Mouse (Mus musculus) large intestine, adult 2 months (tissue): Measurements from ENCODE around the gene Tnrc6a. TPM values are rescaled to one million over a fixed set of nuclear protein-coding genes. Genes with fewer than 3 reads are reported as not detected.

Source experiments
- DNase-seq: peaks from one replicate; pipeline ENCODE4 v3.0.0-alpha.2; 2012; ENCODE audit warnings: low read depth, low spot score
- WGBS: fragments of 180-500 bp; shearing (Covaris S2); methylation state at CpG from one replicate; pipeline ENCODE4 v1.1.7; 2018; 5-methylcytosine and 5-hydroxymethylcytosine counted together
- polyA plus RNA-seq: library from polyadenylated mRNA; depleted of rRNA; stranded (reverse); fragments of >200 nt; gene quantifications from 2 replicates; pipeline ENCODE4 v1.2.3, GENCODE M21; 2012

Tnrc6a gene
- polyA plus RNA-seq, 1 experiment: 20.0 TPM

- no peak for DNase-seq
- 88% methylated on average over 7 of the region's 7 CpGs for WGBS
Measured at GRCm38 (mm10) chr7:123120516-123120915, 3.2 kb upstream of the Tnrc6a start.

GRCm38 (mm10) chr7:123124299-123124716, 623 bp downstream of the Tnrc6a start:
- DNase-seq: no peak
- WGBS: 1% methylated on average over 37 of the region's 45 CpGs

GRCm38 (mm10) chr7:123124735-123125181, 1.1 kb downstream of the Tnrc6a start:
- DNase-seq: no peak
- under 1% methylated on average over 16 of the region's 16 CpGs for WGBS

- no peak for DNase-seq
- 43% methylated on average over 4 of the region's 4 CpGs for whole genome bisulfite sequencing
Measured at GRCm38 (mm10) chr7:123126056-123126455, 2.4 kb downstream of the Tnrc6a start.

GRCm38 (mm10) chr7:123127301-123127700, 3.6 kb downstream of the Tnrc6a start:
- DNase-seq: no peak
- 40% methylated on average over 1 of the region's 1 CpGs for WGBS

GRCm38 (mm10) chr7:123127981-123128380, 4.3 kb downstream of the Tnrc6a start:
- WGBS: 8% methylated on average over 1 of the region's 1 CpGs
- DNase-seq: no peak

- 59% methylated on average over 2 of the region's 2 CpGs for WGBS
- DNase-seq: no peak
Measured at GRCm38 (mm10) chr7:123129061-123129460, 5.4 kb downstream of the Tnrc6a start.

GRCm38 (mm10) chr7:123130198-123130597, 6.5 kb downstream of the Tnrc6a start:
- 17% methylated on average over 2 of the region's 2 CpGs for WGBS
- DNase-seq: no peak

- DNase-seq: no peak
- 75% methylated on average over 2 of the region's 2 CpGs for WGBS
Measured at GRCm38 (mm10) chr7:123132401-123132800, 8.7 kb downstream of the Tnrc6a start.

GRCm38 (mm10) chr7:123134876-123135275, 11.2 kb downstream of the Tnrc6a start:
- DNase-seq: no peak
- 37% methylated on average over 2 of the region's 2 CpGs for WGBS

GRCm38 (mm10) chr7:123135655-123136054, 12.0 kb downstream of the Tnrc6a start:
- WGBS: 55% methylated on average over 3 of the region's 3 CpGs
- no peak for DNase-seq

- 83% methylated on average over 4 of the region's 4 CpGs for WGBS
- no peak for DNase-seq
Measured at GRCm38 (mm10) chr7:123138001-123138400, 14.3 kb downstream of the Tnrc6a start.

- 88% methylated on average over 10 of the region's 10 CpGs for WGBS
- no peak for DNase-seq
Measured at GRCm38 (mm10) chr7:123146141-123146846, 22.6 kb downstream of the Tnrc6a start.

- no peak for DNase-seq
- 98% methylated on average over 2 of the region's 2 CpGs for WGBS
Measured at GRCm38 (mm10) chr7:123147787-123148186, 24.1 kb downstream of the Tnrc6a start.

- DNase-seq: no peak
- 82% methylated on average over 9 of the region's 9 CpGs for WGBS
Measured at GRCm38 (mm10) chr7:123148935-123149334, 25.2 kb downstream of the Tnrc6a start.

- no peak for DNase-seq
- WGBS: 92% methylated on average over 10 of the region's 10 CpGs
Measured at GRCm38 (mm10) chr7:123162346-123162745, 38.7 kb downstream of the Tnrc6a start.

GRCm38 (mm10) chr7:123167436-123167835, 43.8 kb downstream of the Tnrc6a start:
- DNase-seq: no peak
- WGBS: 82% methylated on average over 2 of the region's 2 CpGs

- DNase-seq: no peak
- WGBS: 87% methylated on average over 2 of the region's 2 CpGs
Measured at GRCm38 (mm10) chr7:123169618-123170017, 45.9 kb downstream of the Tnrc6a start.

- WGBS: 83% methylated on average over 5 of the region's 5 CpGs
- no peak for DNase-seq
Measured at GRCm38 (mm10) chr7:123172101-123172500, 48.4 kb downstream of the Tnrc6a start.

- DNase-seq: no peak
Measured at GRCm38 (mm10) chr7:123177215-123177614, 53.5 kb downstream of the Tnrc6a start.

- WGBS: 77% methylated on average over 20 of the region's 20 CpGs
- no peak for DNase-seq
Measured at GRCm38 (mm10) chr7:123181787-123182701, 58.4 kb downstream of the Tnrc6a start.
